Mouse (Mus musculus): ENCODE measurements around the gene Ei24. TPM values are rescaled to one million over a fixed set of nuclear protein-coding genes. Genes with fewer than 3 reads are reported as not detected.

Gene Ei24
- total RNA-seq, 2 experiments from 2014 or later = 90.0 to 100 TPM

DNA sequence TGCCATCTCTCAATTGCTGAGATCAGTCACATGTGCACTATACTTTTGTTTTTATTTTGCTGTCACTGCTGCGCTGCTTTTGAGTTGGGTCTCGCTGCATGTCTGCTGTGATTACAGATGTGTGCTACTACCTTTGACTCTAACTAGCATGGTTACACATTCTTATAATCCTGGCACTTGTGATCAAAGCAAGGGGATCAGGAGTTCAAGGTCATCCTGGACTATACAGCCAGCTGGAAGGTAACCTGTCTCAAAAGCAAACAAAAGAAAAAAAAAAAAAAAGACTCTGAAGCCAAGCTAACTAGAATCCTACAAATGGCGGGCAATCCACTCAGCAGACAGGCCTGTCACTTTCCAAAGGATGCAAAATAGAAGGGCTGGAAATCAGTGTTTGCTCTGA, 5.0 kb downstream of the Ei24 start:
- DNase-seq = no peak

- no peak for DNase-seq
Observed at GRCm38 (mm10) chr9:36783921-36784320, 13.3 kb downstream of the Ei24 start.

DNA sequence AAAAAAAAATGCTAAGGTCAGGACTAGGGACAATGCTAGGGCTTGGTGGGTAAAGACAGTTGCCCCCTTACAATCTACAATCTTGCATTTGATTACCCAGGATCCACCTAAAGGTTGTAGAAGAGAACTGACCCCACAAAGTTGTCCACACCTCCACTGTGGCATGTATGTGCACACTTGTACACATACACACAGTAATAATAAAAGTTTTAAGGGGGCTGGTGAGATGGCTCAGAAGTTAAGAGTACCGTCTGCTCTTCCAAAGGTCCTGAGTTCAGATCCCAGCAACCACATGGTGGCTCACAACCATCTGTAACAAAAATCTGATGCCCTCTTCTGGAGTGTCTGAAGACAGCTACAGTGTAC, 28.2 kb downstream of the Ei24 start:
- peak in 1 of 2 experiments; percentile 2 for DNase-seq

DNA sequence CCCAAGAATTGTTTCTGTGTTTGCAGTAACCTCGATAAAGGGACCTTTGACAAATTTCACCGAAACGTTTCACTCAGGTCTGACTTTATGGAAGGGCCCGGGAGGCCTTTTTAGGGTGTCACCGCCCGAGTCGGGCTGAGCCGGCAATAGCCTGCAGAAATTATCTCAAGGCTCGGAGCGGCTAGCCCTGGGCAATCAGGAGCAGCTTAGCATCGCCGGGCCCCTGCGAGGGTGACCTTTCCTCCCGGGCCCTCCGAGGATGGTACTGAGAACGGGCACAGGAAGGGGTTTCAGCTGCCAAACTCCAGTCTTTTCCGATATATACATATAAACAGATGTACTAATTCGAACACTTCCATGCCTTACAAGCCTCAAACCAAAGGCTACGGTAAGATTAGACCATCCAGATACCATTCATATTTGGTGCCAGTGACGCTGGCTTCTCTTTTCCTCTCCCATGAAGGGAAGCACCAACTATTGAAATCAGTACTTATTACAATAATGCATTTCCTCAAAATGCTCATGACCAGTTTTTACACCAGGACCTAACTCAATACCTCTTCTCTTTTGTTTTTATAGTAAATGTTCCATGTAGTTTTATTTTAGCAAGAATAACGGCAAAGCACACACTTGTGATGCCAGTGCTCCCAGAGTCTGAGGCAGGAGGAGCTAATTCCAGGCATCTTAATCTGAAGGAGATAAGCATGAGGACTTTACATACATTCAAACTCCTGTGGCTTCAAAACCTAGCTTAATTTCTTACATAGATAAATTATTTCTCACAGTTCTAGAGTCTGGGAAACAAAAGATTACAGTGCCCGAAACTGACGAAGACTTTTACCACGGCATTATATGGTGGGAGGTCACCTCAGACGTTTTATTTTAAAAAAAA, 28.8 kb downstream of the Ei24 start:
- DNase-seq = peak in 1 of 2 experiments; percentile 59

DNA sequence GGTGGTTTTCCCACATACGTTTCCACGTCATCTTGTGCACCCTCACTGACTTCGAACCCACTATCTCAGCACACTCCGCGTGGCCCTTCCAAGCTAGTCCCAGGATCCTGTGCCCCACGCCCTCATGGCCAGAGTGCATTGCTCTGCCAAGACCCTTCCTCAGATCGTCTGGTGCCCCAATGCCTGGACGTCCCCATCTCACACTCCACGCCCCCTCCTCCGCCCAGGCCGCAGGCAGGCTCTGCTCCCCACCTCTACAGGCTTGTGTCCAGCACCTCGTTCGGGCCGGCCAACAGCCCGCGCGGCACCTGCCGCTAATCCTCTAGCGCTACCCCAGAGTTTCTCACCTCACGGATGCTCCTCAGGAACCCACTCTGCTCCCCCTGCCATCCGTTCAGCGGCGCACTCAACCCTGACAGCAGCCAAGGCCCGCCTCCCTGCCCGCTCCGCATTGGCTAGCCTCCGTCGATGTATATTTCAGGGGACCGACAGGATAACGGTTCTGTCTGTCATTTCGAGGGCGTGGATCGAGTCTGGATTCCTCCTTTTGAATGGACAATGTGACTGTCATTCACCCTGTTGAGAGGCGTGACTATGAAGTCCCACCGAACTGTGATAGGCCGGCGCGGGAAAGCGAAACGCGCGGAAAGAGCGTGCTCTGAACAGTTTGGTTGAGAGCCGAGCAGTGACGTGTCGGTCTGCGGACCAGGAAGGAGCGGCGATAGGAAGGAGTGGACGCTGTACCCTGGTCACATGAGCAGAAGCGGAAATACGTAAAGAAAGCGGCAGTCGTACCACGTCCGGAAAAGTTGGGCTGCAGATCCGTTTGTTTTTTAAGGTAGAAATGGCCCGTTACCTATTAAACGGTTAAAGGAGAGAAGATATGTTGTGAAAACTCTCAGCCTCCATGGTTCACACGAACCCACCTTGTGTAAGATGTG, 29.7 kb downstream of the Ei24 start, which contains the start of gene Stt3a:
TSS of gene Stt3a (minus strand) at position 477 of the 941 bp plus-strand sequence.
- peak; percentile 99 for DNase-seq

GRCm38 (mm10) chr9:36764378-36764777, 32.8 kb downstream of the Ei24 start:
- DNase-seq = no peak

Other genes starting within 250 kb of the Ei24 start
- gene Gm17689, start 214.8 kb downstream of the Ei24 start, total RNA-seq (2021) = not detected
- not detected for gene A630095E13Rik, start 154.0 kb downstream of the Ei24 start, total RNA-seq (2021)
- gene Acrv1, start 104.2 kb downstream of the Ei24 start, total RNA-seq (2021) = not detected
- 1 to 10 TPM; 2.4 to 2.9 TPM for gene Chek1, start 70.3 kb downstream of the Ei24 start, total RNA-seq (2021)
- gene Stt3a, start 29.7 kb downstream of the Ei24 start, total RNA-seq (2021) = 10 to 100 TPM; 73.0 to 81.6 TPM
- 100 to 1,000 TPM; 287 to 299 TPM for gene Fez1, start 24.5 kb upstream of the Ei24 start, total RNA-seq (2021)